Mouse (Mus musculus): ENCODE measurements at regions not wholly inside any gene's neighbourhood (a gene's known extent, or its start where the extent isn't known, plus 50 kb on each side); places are given as distances from the start of the nearest gene placed in this dataset.

DNA sequence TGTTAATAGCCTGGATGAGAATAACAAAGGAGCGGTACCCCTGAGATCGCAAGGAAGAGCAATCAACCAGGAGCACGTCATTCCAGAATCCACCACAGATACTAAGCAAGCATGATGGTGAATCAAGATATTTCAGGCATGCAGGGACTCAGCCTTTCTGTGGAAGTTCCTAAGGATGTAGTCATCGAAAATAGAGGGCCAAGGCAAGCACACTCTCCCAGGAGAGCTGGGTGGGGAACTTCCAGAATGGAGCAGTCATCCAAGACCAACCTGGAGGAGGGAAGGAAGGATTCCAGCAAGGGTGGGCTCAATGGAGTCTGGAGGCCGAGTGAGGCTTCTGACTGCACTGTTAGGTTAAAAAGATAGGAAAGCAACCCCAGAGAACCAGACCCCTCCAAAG lies 75.0 kb upstream of the S1pr3 start:
- TF ChIP-seq EP300 (IDR thresholded peaks at IDR 0.05; ENCODE audit: insufficient read depth, low read depth, low read length) = no peak
- no peak for TF ChIP-seq CTCF (IDR thresholded peaks at IDR 0.05)

Data from heart, adult 2 months (tissue).